Mouse (Mus musculus): ENCODE measurements around the gene Rrbp1. TPM values are rescaled to one million over a fixed set of nuclear protein-coding genes. Genes with fewer than 3 reads are reported as not detected.

Gene Rrbp1
- total RNA-seq, 4 experiments from 2014 or later: 109 to 128 (median 115) TPM

DNA sequence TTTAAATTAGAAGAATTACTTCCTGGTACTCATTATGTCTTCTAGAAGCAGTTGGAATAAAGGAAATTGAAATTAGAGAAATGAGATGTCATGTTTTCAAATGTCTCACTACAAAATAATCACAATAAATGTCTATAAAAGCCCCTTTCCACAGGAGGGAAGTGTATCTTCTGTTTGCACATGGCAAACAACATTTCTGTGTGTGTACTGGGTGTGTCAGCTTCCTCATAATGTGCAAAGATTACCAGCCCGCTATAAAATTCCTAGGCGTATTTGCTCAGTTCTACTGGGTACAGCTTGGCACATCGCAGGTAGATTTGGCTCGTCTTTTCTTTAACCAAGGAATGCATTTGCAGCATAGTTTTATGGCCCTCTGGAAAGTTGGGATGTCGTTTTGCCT lies 93.4 kb downstream of the Rrbp1 start:
- DNase-seq (ENCODE audit: low spot score): no peak

DNA sequence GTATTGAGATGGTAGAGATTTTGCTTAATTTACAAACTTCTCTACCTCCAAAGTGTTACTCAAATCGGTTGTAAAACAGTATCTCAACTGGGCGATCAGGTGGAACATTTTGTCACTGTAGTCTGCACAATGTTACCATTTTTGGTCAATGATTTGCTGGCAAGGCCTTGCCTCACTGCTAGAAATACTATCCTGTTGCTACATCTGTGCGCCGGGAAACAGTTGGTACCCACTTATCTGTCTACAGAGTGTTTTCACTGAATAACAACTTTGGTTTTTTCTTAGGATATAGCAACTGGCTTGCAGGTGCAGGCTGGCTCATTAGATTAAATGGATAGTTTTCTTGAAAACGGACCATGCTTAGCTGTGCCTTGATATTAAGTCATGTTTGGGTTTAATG lies 94.8 kb downstream of the Rrbp1 start:
- no peak for DNase-seq (ENCODE audit: low spot score)

GRCm38 (mm10) chr2:143915600-143916135 lies 95.4 kb downstream of the Rrbp1 start:
- no peak for DNase-seq (ENCODE audit: low spot score)

DNA sequence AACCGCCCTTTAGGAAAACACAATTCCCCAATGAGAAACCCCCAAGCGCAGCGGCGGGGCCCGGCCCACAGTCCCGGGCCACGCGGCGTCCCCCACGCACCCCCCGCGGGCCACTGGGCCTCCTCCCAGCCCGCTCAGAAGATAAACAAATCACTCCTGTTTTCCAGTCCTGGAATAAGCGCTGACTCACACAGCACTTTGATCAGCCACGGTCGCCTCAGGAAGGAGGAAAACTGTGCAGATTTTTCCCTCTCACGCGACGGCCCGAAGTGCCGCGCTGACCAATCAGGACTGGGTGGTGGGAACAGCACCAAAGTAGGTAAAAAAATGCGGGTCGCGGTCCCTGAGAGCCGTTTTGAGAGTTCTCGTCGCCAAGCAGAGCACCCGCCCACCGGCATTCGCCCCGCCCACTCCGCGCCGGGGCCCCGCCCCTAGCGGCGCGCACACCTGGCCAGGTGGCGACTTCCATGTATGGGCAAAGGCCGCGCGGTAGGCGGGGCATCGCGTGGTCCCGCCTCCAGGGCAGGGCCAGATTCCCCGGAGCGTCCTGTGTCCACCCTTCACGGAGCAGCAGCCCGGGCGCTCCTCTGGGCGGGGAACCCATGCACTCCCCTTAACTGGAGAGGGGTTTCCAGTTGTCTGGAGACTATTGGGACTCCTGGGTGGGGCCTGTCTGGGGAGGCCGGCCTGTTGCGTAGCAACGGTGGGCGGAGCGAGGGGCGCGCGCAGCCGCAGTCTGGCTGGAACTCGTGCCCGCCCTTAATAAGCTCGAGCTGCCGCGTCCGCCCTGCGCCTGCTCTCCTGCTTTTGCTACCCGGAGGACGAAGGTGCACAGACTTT lies 96.1 kb downstream of the Rrbp1 start, which contains the start of gene Dstn:
TSS of gene Dstn (plus strand) at position 561 of the 840 bp plus-strand sequence.
- peak; percentile 97 for DNase-seq (ENCODE audit: low spot score)

DNA sequence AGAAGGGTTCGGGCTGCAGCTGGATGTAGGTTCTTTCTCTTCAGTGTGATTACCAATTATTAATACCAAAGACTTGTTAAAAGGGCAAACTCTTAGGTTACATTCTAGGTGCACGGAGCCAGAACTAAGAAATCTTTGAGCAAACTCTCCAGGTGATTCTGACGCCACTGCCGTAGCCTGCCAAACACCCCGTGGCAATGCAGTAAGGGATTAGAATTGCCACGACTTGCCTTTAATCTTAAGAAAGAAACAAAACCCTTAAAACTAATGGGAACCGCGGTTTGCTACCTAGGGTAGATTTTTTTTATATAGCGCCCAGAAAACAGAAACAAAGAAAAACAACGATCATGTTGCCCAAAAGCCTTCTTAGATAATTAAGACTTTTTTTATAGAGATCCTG lies 96.8 kb downstream of the Rrbp1 start:
- no peak for DNase-seq (ENCODE audit: low spot score)

DNA sequence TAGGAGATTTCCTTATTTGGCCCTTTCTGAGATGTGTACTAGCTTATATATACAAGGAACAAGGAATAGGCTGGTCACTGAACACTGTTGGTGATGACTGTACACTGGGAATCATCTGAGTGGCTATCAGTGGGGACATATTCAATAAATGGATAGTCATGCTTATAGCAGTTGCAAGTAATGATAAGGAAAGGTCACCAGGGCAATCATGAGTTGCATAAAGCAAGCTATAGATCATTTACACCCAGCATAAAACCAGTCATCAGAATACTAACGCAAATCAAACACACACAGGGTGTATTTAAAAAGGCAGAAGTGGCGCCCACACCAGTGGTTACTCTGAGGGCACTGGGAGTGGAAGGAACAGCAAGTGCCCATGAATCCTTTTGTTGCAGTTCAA lies 98.9 kb downstream of the Rrbp1 start:
- no peak for DNase-seq (ENCODE audit: low spot score)

DNA sequence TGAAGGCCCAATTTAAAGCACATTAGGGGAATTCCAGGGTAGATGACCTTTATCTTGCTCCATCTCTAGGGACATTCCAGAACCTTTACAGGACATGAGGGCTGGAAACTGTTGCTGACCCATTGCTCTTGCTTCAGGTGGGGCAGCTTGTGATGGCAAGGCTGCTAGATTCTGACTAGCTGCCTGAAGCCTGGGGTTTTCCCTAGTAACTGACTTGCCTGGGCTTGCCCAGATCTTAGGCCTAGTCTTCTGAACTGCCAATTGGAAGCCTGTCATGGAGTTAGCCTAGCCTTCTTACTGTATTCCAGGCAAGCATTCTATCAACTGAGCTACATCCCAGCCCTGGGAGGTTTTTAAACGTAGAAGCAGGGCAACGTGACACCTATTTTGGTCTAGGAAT lies 101.8 kb downstream of the Rrbp1 start:
- DNase-seq (ENCODE audit: low spot score): no peak

- no peak for DNase-seq (ENCODE audit: low spot score)
Measured at GRCm38 (mm10) chr2:143904896-143905295, 106.2 kb downstream of the Rrbp1 start.

DNA sequence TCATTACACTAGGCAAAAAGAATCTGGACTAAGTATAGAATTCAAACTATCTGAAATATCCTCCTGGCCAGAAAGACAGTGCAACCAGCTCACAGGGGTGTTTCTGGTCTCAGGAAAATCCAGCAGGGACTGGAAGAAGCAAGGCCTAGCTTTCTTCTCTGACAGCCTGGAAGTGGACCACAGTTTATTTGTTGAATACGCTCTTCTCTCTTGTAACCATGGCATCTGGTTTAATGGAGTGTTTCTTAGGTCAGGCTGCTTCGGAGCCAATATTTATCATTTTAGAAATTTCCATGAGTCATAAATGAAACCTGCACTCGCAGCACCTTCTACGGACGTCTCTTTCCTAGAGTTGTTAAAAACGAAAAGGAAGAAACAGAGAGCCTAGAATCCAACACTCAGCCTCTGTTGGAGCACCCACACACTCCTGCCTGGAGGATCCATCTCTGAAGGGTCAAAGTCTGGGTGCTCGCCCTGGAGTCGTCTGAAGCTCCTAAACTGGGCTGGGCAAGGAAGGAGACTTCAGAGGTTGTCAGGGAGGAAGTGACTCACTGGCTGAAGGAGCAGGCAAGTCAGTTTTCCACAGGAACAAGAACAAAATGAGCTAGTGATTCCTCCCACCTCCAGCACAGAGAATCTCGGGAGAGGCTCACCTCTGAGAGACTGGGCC lies 107.6 kb downstream of the Rrbp1 start:
- no peak for DNase-seq (ENCODE audit: low spot score)

GRCm38 (mm10) chr2:143900821-143901351 lies 110.2 kb downstream of the Rrbp1 start:
- no peak for DNase-seq (ENCODE audit: low spot score)

GRCm38 (mm10) chr2:143899470-143900220 lies 111.4 kb downstream of the Rrbp1 start:
- DNase-seq (ENCODE audit: low spot score): no peak

Other genes starting within 250 kb of the Rrbp1 start
- under 1 TPM in 3 of 4 experiments, not detected in 1; 0.16 to 0.47 (median 0.17) TPM for gene Bfsp1, start 148.1 kb downstream of the Rrbp1 start, total RNA-seq (2022)
- gene Dstn, start 95.9 kb downstream of the Rrbp1 start, total RNA-seq (2022): 100 to 1,000 TPM; 129 to 151 (median 143) TPM
- gene Banf2, start 21.8 kb upstream of the Rrbp1 start, total RNA-seq (2022): not detected